Mouse (Mus musculus) spleen, embryonic (tissue): ENCODE results near the gene Fam114a1.

Source experiments
- CTCF ChIA-PET: fragments of 350-600 bp; sonication (Branson Sonifier 250); formaldehyde crosslinking; loops from one replicate; lab custom pipeline; 2022; lab: Charles Lee

The Fam114a1 gene

DNA sequence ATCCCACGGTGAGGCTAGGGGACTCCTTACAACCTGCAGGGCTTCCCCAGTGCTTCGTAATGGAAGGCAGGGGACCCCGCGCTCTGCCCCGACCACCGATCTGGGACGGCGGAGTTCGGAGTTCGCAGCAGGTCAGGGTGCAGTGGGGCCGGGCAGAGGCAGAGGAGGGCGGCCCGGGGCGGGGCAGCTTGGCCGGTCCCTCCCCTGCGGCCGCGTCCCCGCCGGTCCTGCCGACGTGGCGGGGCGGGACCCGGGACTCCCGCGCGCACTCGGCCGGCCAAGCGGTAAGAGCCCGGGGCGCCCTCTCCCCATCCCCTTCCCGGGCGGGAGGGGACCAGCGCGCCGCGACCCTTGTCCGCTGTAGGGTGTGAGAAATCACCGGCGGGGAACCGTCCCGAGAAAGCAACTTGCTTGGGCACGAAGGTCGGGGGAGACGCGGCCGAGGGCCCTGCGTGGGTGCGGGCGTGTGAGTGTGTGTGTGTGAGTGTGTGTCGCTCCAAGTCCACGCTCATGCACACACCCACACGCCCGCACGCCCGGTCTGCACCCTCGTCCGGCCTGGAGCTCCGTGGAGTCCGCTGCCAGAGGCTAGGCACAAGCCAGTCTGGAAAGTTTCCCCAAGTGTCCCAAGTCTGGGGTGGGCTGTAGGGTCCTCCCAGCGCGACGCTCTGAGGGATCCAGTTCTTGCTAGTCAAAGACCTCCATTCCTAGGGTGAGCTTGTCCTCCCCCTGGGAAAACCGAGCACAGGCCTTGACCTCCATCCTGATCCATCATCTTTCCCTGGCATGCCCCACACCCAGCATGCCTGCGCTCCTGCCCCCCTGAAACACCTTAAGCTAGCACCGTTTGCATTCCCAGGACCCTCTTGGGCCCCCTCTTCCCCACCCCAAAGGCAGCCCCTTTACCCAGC, at the start of gene Fam114a1:
Fam114a1 (plus strand) TSS at position 211 of the 911 bp plus-strand sequence.
- CTCF ChIA-PET = interaction anchor here (0.6 to 1.8 kb wide), 2 partner anchors 11 to 84 kb away, joined by 3 to 4 read pairs; no protein-coding TSS in a partner anchor

DNA sequence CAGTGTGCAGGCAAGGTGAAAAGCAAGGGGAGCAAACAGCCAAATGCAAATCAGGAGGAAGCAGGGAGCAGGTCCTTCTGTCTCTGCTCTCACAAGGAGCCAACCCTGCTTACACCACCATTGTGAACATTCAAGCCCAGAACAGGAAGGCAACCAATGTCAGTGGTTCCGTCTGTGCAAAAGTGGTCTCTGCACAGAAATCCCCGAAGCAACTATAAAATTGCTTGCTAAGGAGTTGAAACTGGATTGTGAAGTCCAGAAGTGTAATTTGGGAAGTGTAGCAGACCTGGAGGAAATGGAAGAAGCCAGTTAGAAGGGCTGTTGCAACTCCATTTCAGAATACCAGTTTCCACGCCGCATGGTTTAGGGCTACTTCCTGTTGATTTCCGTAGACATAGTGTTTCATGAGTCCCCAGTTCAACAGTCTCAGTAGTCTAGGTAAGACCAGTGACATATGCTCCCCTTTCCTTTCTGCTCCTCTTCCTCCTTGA, 46.9 kb upstream of the Fam114a1 start:
- CTCF ChIA-PET = no interaction called here

DNA sequence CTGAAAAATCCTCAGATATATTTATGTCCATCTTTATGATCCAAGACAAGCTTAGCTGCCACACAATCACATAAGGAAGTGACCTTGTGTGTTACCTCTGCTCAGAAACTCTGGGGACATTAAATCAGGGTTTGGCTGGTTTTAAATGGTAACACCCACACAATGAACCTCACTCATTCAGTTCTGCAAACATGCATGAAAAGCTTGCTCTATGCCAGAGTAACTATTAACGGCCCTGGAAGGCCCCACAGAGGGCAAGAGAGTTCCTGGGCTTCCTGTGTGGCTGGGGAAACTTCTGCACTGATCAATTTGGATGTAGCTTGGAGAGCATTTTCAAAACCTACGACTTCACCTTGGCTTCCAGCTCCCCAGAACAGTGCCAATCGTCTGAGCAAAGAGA, 37.7 kb upstream of the Fam114a1 start:
- CTCF ChIA-PET = interaction anchor here (1.1 to 1.5 kb wide), 2 partner anchors 27 to 47 kb away, joined by 3 to 6 read pairs; no protein-coding TSS in a partner anchor

DNA sequence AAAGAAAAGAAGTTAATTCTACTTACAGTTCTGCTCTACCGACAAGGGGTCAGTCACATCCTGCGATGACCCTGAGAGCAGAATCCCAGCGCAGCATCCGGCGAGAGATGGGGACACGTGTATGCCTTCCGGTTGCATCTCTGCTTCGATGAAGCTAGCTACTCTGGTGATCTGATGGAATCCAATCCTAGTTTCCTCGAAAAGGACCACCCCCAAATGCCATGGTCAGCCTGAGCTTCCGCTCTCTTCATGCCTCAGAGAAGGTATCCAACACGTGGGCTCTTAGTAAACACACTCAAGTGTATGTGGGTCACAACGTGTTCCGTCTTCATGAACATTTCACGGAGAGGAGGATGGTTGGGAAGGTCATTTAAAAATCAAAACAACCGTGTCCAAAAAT, 37.1 kb upstream of the Fam114a1 start:
- CTCF ChIA-PET = interaction anchor here (0.6 to 1.5 kb wide), 5 partner anchors 25 to 684 kb away, joined by 3 to 6 read pairs (median 3); no protein-coding TSS in a partner anchor

DNA sequence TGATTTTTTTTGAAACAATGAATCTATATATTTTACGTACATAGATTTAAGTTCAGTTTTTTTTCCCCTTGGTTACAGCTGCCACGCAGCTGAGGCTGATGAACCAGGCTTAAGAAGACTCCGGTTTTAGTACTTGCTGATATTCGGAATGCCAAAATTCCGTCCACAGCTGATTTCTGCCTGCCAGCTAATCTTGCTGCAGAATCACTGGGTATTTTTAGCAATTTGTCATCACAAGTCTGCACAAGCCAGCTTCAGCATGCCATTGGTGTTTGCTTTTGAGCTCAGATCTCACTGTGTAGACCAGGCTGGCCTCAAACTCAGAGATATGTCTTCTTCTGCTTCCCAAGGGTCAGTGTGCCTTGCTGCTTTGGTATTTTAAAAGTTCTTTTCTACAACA, 18.4 kb upstream of the Fam114a1 start:
- CTCF ChIA-PET = interaction anchor here (0.6 kb wide), 1 partner anchor 23 kb away, joined by 3 read pairs; no protein-coding TSS in a partner anchor

DNA sequence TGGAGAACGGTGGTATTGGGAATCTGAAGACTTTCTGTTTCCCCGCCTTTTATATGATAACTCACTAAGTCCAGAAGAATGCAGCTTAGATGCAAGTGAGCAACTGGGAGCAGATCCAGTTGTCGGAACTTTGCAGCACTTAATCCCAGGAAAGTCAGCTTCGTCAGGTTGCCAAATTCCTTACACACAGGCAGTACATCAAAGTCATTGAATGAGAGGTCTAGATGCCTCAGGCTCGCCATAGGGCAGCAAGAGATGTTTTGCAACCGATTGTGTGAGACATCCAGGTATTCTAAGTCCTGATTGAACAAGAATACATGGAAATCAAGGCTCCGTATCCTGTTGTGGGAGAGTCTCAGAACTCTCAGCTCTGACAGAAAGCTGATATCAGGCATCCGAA, 14.9 kb upstream of the Fam114a1 start:
- CTCF ChIA-PET = interaction anchor here (0.5 to 0.6 kb wide), 2 partner anchors 70 to 536 kb away, joined by 4 to 5 read pairs; no protein-coding TSS in a partner anchor

DNA sequence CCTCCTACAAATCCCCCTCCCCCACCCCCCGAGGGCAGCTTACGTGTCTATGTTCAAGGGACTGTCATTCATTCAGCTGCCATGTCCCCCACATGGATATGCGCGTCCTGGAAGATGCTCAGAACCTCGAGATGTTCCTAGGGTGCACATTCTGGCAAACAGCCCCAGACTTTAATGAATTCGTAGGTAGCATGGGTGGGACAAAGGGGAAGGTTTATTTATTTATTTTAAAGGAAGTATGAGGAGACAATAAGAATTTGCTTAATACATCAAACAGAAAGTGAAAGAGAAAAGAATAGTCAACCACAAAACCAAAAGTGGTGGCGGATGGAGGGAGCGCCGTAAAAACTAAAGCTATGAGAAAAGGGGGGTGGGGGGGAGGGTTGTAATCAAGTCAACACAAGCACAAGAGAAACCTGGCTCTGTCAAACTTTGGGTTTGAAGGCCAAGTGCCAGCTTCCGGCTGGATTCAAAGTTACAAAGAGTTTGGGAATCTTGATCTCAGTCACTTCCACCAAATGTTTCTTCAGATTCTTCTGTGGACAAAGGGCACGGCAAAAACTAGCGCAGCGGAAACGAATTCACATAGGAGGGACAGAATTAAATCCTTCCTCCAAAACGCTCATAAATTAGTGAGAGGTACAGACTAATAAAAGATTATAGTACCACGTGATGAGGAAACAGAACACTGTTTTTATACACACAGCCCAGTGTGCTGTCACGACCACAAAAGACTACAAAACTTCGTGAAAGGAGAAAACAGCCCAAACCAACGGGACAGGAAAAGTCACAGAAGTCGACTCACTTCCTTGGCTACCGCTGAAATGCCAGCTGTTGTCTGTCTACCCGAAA, 10.7 kb upstream of the Fam114a1 start:
- CTCF ChIA-PET = interaction anchor here (0.6 to 1.4 kb wide), 7 partner anchors 10 to 594 kb away, joined by 3 to 6 read pairs (median 4); no protein-coding TSS in a partner anchor

DNA sequence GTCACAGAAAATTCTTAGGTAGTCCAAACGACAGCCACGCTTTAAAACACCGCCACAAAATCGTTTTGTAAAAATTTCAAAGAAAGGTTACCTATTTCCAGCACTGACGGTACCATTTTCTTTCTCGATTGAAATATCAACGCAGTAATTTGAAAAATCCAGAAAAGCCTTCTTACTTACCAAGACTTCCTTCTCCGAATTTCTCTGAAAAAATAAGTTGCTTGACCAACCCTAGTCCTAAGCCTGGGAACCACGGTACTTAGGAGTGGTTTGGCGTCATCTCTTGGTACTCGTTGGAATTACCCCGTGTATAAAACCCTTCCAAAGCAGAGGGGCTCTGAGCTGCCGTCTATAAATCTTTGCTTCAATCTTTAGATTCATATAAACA, 10.0 kb upstream of the Fam114a1 start, which contains the start of gene Tlr6:
Tlr6 (minus strand) TSS at position 255 of the 388 bp plus-strand sequence.
- CTCF ChIA-PET = interaction anchor here (1.0 to 1.4 kb wide), 2 partner anchors 9 to 77 kb away, joined by 3 to 4 read pairs; no protein-coding TSS in a partner anchor

DNA sequence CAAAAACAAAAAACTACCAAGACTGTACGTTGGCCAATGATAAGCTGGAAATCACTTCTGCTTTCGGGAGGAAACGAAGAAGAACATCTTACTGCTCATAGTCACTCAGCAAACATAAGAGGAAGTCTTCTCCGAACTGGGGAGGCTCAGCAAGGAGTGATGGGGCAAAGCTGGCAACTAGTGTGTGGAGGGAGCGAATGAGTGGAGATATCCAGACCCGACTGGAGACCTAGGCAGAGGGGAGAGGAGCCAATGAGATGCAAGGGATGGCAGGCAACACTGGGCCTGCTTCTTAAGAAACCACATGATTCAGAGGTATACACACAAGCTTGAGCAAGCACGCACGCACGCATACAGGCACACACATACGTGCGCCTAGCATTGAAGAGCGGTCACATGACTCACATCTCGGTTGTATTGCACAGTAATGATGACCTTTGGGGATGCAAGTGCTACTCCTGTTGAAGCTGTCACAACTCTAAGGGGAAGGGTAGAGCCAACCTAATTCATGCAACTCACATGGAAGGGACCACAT, 8.9 kb upstream of the Fam114a1 start:
- CTCF ChIA-PET = interaction anchor here (0.5 to 0.6 kb wide), 2 partner anchors 34 to 43 kb away, joined by 4 to 8 read pairs; no protein-coding TSS in a partner anchor

DNA sequence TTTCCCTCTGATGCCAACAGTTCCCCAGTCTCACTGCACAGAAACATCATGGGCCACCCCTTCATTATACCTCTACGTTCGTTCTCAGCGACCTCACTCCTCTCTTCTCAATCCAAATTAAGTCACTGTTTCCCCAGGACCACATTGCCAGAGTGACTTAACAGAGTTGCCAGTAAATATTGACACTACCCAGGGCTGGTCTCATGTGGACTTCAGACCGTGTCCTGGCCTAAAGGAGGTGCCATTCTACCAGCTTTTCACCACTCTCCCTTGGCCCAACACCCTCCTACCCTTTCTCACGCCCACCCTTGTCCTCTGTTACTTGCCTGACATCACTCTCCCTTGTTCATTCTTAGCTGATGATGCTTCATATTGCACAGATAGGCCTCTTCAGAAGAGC, 6.6 kb upstream of the Fam114a1 start:
- CTCF ChIA-PET = interaction anchor here (0.6 kb wide), 1 partner anchor 572 kb away, joined by 7 read pairs; no protein-coding TSS in a partner anchor

DNA sequence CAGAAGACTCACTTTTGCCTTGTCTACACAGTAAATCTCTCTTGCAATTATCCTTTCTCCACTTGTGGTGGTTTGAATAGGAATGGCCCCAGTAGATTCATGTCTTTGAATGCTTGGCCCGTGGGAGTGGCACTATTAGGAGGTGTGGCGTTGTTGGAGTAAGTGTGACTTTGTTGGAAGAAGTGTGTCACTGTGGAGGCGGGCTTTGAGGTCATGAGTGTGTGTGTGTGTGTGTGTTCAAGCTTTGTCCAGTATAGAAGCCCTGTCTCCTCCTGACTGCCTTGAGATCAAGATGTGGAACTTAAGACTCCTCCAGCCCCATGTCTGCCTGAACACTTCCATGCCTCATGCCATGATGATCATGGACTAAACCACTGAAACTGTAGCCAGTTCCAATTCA, 6.1 kb upstream of the Fam114a1 start:
- CTCF ChIA-PET = no interaction called here

DNA sequence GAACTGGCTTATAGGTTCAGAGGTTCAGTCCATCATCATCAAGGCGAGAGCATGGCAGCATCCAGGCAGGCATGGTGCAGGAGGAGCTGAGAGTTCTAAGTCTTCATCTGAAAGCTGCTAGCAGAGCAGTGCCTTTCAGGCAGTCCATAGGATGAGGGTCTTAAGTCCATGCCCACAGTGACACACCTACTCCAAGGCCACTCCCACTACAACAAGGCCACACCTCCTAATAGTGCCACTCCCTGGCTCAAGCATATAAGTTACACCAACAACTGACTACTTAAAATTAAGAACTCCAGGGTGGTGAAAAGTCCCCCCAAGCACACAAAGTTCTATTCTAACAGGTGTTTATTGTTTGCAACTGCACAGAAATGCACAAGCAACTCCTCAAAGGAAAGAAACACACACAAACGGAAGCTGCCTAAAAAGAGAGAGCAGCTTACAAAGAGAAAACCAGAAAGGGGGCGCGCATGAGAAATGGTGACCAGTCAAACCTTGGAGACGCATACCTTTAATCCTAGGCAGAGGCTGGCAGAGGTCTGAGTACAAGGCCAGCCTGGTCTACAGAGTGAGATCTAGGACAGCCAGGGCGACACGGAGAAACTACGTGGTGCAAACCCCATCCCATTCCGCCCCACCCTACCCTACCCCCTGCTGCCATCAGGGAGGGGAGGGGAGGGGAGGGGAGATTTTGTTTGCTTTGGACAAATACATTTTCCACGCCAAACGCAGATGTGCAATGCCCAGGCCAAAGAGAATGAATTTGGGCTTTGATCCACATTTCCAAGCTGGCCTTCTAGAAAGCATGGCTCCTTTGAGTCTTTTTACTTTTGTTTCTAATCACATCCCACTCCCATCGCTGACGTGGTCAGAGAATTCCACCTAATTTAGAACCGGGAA, 660 bp upstream of the Fam114a1 start:
- CTCF ChIA-PET = interaction anchor here (0.6 to 1.8 kb wide), 2 partner anchors 10 to 83 kb away, joined by 3 to 4 read pairs; no protein-coding TSS in a partner anchor

DNA sequence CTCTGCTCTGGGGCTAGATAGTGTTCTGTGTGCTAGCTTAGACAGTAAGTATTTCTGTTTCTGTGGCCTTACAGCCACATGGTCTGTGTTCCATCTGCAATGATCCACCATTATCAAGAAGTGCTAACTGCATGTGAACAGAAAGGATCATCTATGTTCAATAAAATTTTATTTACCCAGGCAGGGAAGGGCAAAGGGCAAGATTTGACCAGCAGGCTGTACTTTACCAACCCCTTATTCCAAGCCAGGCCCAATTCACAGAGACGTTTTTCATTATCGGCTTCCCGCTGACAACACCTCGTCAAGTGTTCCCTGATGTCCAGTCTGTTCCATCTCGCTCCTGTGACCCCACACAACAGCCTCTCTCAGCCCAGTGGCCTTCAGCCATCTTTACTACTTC, 5.2 kb downstream of the Fam114a1 start:
- CTCF ChIA-PET = no interaction called here

DNA sequence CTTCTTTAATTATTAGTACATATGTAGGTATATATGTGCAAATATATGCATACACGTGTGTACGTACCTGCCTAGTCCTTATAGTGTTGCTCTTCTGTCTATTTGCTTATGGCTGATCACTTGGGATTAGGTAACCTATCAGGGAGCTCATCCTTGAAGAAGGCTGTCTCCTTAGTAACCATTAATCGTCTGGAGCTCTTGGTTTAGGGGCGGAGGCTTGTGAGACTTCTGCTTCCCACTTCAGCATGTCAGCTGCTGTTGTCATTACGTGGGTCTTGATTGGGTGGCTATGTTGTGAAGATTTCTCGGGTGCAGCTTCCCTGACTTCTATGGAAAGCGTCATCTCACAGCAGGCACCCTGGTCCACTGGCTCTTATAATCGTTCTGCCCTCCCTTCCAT, 7.3 kb downstream of the Fam114a1 start:
- CTCF ChIA-PET = no interaction called here

DNA sequence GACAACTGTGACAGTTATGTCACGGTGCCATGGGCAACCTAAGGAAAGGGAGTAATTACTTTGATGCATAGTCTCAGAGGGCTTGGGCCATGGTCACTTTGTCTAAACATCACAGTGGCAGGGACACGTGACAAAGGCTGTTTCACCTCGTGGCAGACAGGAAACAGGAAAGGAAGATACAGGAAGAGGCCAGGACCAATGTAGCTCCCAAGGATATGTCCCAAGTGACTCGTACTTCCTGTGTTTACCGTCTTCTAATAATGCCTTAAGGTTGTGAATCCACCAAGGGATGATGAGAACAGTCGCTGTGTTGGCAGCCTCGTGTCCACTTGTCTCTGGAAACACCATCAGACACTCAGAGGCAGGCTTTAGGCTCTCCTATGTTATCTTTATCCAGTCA, 16.1 kb downstream of the Fam114a1 start:
- CTCF ChIA-PET = no interaction called here

DNA sequence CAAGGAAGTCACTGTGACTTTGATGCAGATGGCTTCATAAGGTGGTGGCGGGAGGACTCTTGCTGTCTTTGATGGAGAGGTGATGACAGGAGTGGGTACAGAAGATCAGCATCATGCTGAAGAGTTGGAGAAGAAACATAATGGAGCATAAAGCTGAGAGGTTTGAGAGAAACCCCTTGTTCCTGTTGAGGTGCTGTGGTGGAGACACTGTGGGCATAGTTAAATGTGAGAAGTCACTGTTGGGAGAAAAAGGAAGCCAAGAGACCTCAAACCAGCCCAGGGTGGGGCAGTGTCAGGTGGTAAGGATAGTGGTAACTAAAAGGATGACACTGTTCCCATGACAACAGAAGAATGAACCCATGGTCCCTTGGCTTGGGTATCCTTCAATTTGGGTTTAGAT, 20.1 kb downstream of the Fam114a1 start:
- CTCF ChIA-PET = interaction anchor here (0.7 kb wide), 1 partner anchor 72 kb away, joined by 4 read pairs; no protein-coding TSS in a partner anchor

DNA sequence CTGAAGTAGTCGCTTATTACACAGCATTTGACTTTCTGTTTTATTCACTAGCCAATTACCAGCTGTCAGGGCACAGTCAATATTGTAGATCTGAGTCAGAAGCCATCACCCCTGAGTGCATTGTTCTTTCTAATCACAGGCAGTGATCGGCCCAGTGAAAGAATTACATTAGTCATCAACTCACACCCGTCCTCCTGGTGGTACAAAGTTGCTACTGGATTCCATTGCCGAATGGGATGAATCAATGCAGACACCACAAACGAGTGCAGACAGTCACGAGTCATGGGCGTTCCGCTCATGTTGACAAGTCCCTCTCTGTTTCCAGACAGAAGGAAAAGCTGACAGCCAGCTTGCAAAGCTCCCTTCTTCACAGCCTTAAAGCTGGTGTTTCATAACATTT, 22.7 kb downstream of the Fam114a1 start:
- CTCF ChIA-PET = no interaction called here

DNA sequence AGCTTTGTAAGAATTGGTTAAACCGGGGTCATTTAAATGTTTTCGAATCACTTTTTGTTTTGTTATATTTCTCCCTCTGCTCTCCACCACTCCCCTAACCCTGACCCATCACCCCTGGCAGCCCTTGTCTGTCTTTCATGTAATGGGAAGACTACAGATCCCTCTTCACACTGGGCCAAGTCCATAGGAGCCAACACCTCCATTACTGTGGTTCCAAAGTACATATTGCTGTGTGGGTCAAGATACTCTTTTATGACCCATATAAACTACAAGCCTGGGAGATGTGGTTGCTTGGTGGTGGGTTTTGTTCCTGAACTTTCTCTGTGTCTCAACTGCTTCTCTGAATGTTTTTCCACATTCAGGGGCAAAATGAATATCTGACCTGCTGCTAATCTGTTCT, 25.5 kb downstream of the Fam114a1 start:
- CTCF ChIA-PET = no interaction called here

DNA sequence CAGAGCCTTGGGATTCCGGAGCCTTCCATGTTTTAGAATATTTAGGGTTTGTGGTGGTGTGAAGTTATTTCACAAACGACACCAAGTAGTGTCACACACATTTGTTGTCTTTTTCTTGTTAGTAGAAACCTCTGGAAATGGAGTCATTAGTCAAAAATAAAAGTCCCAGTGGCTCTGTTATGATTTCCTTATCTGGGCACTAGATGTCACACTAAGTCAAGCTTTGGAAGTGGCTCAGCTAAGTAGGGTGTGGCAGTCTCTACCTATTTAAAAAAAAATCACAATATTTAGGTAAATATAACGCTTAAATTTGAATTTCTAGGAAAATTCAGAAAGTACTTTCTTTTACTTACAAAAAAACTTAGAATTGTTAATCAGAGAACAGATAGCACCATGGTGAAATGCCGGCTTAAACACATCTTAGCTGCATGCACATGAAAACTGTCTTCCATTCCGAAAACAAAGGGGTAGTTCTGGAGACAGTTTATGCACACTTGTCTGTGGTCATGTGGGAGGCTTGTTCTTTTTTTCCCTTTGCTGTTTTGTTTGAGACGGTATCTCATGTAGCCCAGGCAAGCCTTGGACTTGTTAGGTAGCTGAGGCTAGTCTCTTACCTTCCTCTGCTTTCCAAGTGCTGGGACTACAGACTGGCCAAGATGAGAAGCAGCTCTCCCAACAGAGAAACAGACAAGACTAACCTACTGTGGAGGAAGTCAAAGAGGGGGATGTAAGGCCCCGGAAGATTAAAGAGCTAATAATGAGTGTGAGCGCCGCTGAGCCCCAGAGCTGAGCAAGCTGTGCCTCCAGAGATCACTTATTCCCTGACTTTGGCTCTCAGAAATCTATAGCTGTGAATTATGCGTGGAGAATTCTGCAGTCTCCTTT, 33.3 kb downstream of the Fam114a1 start:
- CTCF ChIA-PET = interaction anchor here (0.7 to 0.9 kb wide), 3 partner anchors 19 to 465 kb away, joined by 3 to 4 read pairs (median 3); no protein-coding TSS in a partner anchor
